Mouse (Mus musculus) stomach, adult 2 months (tissue): ENCODE measurements around the gene Stard3nl. TPM values are rescaled to one million over a fixed set of nuclear protein-coding genes. Genes with fewer than 3 reads are reported as not detected.

Source experiments
- polyA plus RNA-seq: library from polyadenylated mRNA; depleted of rRNA; stranded (reverse); fragments of >200 nt; gene quantifications from 2 replicates; pipeline ENCODE4 v1.2.3, GENCODE M21; 2012; rRNA removed

Gene Stard3nl
- 4.0 and 6.4 TPM in 2 replicates for polyA plus RNA-seq

DNA sequence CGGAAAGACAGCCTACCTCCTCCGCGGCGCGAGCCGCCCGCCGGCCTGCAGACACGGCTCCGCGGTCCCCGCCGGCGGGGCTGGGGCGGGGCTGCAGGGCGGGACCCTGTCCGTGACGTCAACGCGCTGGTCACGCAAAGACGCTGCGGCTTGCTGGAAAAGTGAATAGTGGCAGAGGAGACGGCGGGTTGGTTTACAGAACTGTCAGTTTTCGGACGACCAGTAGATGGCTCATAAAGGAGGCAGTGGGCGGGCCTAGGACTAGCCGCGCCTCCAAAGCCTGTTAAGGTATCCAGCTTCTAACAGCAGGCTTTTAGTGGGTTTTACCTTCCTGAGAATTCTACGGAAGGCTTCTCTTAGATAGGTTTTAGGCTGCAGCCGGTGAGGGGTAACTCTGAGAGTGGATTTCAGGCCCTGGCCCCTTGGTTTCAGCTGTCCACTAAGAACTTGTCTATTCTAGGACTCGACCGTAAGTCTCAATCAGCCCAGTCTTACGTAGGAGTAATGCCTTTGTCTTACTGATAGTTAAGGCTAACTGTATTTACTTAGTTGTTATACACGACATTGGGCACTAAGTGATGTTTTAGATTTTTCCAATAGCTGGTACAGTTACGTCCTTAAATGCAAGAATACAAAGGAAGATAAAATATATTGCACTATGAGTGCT is at the start of gene Stard3nl:
Gene Stard3nl (minus strand): TSS at position 108 of the 667 bp plus-strand sequence.

Other genes starting within 250 kb of the Stard3nl start
- gene Epdr1, start 224.1 kb upstream of the Stard3nl start, polyA plus RNA-seq = 7.9 and 21.0 TPM in 2 replicates
- 1.8 and 2.0 TPM in 2 replicates for gene Sfrp4, start 227.3 kb upstream of the Stard3nl start, polyA plus RNA-seq